Mouse (Mus musculus): Measurements from ENCODE around the gene Anapc11. TPM values are rescaled to one million over a fixed set of nuclear protein-coding genes. Genes with fewer than 3 reads are reported as not detected.

Anapc11 gene
- total and polyA plus RNA-seq, 3 experiments = 57.0 to 145 (median 108) TPM

DNA sequence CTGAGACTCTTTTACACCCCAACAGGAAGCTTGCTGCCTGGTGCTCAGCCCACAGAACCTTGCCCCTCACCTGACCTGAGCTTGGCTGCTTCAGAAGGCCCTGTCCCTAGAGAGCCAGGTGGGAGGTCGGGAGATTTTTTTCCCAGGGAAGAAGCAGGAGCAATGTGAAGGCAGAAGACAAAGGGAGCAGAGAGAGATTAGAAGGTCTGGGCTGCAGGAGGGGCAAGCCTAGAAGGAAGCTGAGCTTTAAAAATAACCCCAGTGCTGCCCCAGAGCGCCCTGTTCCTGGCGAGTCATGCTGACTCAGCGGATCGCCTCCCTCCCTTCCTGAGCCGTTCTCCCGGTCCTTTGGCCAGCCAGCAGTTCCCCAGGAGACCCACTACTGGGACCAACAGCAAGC is 31.7 kb downstream of the Anapc11 start:
- peaks cover 42 to 73% of the 10 kb centered on the region in 2 experiments for H3K4me1 ChIP-seq (ENCODE audit: control insufficient read depth in 1 of 2, insufficient read depth in 2 of 2)
- H3K4me3 ChIP-seq (replicated peaks in 1 of 3; ENCODE audit: low read depth in 2 of 3, low read length in 2 of 3, poor library complexity in 1 of 3) = peak overlapping the region; percentile 12 to 74 (median 20)

GRCm38 (mm10) chr11:120630401-120630871 is 32.2 kb downstream of the Anapc11 start:
- peaks cover 38 to 69% of the 10 kb centered on the region in 2 experiments for H3K4me1 ChIP-seq (ENCODE audit: control insufficient read depth in 1 of 2, insufficient read depth in 2 of 2)
- peaks cover 39% of the 10 kb centered on the region for H3K79me2 ChIP-seq (replicated peaks; ENCODE audit: control insufficient read depth, extremely low read depth, insufficient read depth, poor library complexity, severe bottlenecking)
- TF ChIP-seq ZNF384 (IDR thresholded peaks at IDR 0.05; ENCODE audit: low read depth, low read length) = no peak
- 0 out of 2 replicates have a peak, but pooled peaks have one; percentile 33 for TF ChIP-seq UBTF (IDR thresholded peaks at IDR 0.05; ENCODE audit: low read depth, low read length)
- TF ChIP-seq SIN3A (IDR thresholded peaks at IDR 0.05; ENCODE audit: low read length) = 0 out of 2 replicates have a peak, but pooled peaks have one; percentile 10
- no peaks in the 10 kb centered on the region for H3K27me3 ChIP-seq (replicated peaks)
- peak overlapping the region; percentile 96 for H3K9ac ChIP-seq (ENCODE audit: insufficient read depth, low read depth)
- H3K4me2 ChIP-seq (ENCODE audit: insufficient read depth, low read depth, poor library complexity, severe bottlenecking) = peak overlapping the region; percentile 87
- dilution Hi-C loops (cut with MboI; ENCODE audit: extremely low pct_ligation_motif_present, extremely low pct_unique_long_range_greater_than_20kb, low sequenced_read_pairs) (no loop called here), in situ Hi-C loops (cut with MboI; ENCODE audit: low pct_ligation_motif_present, low pct_unique_long_range_greater_than_20kb, low sequenced_read_pairs) (no loop called here)
- peak overlapping the region; percentile 74 for H3K27ac ChIP-seq (ENCODE audit: insufficient read depth, low read depth)
- DNase-seq (ENCODE audit: extremely low read depth) = no peak
- peaks cover 22 to 32% of the 10 kb centered on the region in 2 experiments for H3K36me3 ChIP-seq (replicated peaks in 1 of 2; ENCODE audit: control insufficient read depth in 1 of 2, insufficient read depth in 1 of 2, low read length in 1 of 2)
- no peaks in the 10 kb centered on the region for H3K9me3 ChIP-seq (replicated peaks; ENCODE audit: low read length)
- H3K4me3 ChIP-seq (replicated peaks in 1 of 3; ENCODE audit: low read depth in 2 of 3, low read length in 2 of 3, poor library complexity in 1 of 3) = peak overlapping the region; percentile 12 to 83 (median 74)

More for the DNA sequence above, 31.7 kb downstream of the Anapc11 start:
- H3K9me3 ChIP-seq (replicated peaks; ENCODE audit: low read length) = no peaks in the 10 kb centered on the region
- peaks cover 22 to 34% of the 10 kb centered on the region in 2 experiments for H3K36me3 ChIP-seq (replicated peaks in 1 of 2; ENCODE audit: control insufficient read depth in 1 of 2, insufficient read depth in 1 of 2, low read length in 1 of 2)
- dilution Hi-C loops (cut with MboI; ENCODE audit: extremely low pct_ligation_motif_present, extremely low pct_unique_long_range_greater_than_20kb, low sequenced_read_pairs) = no loop called here
- peak overlapping the region; percentile 74 for H3K27ac ChIP-seq (ENCODE audit: insufficient read depth, low read depth)
- H3K9ac ChIP-seq (ENCODE audit: insufficient read depth, low read depth) = peak overlapping the region; percentile 96
- peak overlapping the region; percentile 87 for H3K4me2 ChIP-seq (ENCODE audit: insufficient read depth, low read depth, poor library complexity, severe bottlenecking)
- H3K79me2 ChIP-seq (replicated peaks; ENCODE audit: control insufficient read depth, extremely low read depth, insufficient read depth, poor library complexity, severe bottlenecking) = peaks cover 39% of the 10 kb centered on the region
- no peak for DNase-seq (ENCODE audit: extremely low read depth)
- TF ChIP-seq MXI1 (IDR thresholded peaks at IDR 0.05; ENCODE audit: low read depth, low read length) (0 out of 2 replicates have a peak, but pooled peaks have one; percentile 20), MAFK (IDR thresholded peaks at IDR 0.05; ENCODE audit: insufficient replicate concordance, low read length) (peak; percentile 98), BHLHE40 (IDR thresholded peaks at IDR 0.05; ENCODE audit: low read depth, low read length) (0 out of 2 replicates have a peak, but pooled peaks have one; percentile 16), CTCF (conservative IDR thresholded peaks at IDR 0.05 in 1 of 2, IDR thresholded peaks at IDR 0.05 in 1 of 2; ENCODE audit: low read depth in 2 of 2, low read length in 2 of 2) (no peak), UBTF (IDR thresholded peaks at IDR 0.05; ENCODE audit: low read depth, low read length) (no peak), SIN3A (IDR thresholded peaks at IDR 0.05; ENCODE audit: low read length) (peak; percentile 35; the same call in 1 of the 2 replicates), ELF1 (IDR thresholded peaks at IDR 0.05; ENCODE audit: low read depth, low read length) (0 out of 2 replicates have a peak, but pooled peaks have one; percentile 14), POLR2A (IDR thresholded peaks at IDR 0.05; ENCODE audit: low read depth, low read length) (no peak), MAZ (IDR thresholded peaks at IDR 0.05; ENCODE audit: low read depth, low read length) (no peak), MAX (IDR thresholded peaks at IDR 0.05; ENCODE audit: low read length) (no peak)
- in situ Hi-C loops (cut with MboI; ENCODE audit: low pct_ligation_motif_present, low pct_unique_long_range_greater_than_20kb, low sequenced_read_pairs) = loop anchor here (10.0 kb wide), 1 partner anchor 55 kb away; no protein-coding TSS in a partner anchor
- H3K27me3 ChIP-seq (replicated peaks) = no peaks in the 10 kb centered on the region

Data from CH12.LX (cell line).